Mouse (Mus musculus) cerebellum, postnatal 14 days (tissue): ENCODE measurements at regions not wholly inside any gene's neighbourhood (a gene's known extent, or its start where the extent isn't known, plus 50 kb on each side); places are given as distances from the start of the nearest gene placed in this dataset.
"Not testable (repeated sequence)": the region's sequence is repeated elsewhere in the genome, so short reads cannot be mapped to it uniquely, and the experiment has no call there.

Experiments
- DNase-seq, 2 experiments: peaks; one replicate each; pipeline ENCODE4 v3.0.0; 2021; ENCODE audit warnings: mixed read lengths in 2 of 2

GRCm38 (mm10) chr8:39833251-39833650 lies 841.6 kb upstream of the Adam24 start:
- no peak for DNase-seq

DNA sequence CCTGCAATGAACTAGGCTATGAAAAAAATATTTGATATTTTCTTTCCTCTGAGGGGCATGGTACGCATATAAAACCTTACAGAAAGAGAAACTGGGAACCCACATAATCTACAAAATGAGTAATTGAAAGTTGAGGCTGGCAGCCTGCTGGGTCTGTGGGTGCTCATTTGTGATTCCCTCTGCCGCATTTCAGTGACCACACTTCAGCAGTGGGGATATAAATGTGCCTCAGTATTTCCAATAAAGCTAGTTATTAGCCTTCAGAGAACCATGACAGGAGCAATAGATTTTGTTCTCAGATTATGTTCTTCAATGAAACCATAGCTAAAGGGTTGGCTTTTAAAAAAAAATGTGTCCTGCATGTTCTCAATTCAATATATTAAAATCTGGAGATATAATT lies 828.0 kb upstream of the Adam24 start:
- no peak for DNase-seq

DNA sequence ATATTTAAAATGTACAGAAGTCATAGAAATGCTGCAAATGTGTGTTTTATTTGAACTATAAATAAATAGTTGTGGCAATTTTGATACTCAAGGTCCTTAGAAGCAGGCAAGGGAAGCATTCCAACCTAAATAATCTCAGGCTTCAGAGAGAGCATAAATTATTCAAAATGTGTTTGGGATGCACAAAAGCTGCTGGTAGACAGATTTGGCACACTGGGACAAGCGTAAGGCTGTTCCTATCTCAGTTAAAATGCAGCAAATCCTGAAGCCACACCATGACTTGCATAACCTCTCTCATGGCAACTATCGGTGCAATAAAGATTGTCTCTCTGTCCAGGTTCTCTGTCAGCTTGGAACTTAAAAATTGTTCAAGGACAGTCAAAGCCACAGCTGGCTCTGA lies 812.3 kb upstream of the Adam24 start:
- no peak for DNase-seq

GRCm38 (mm10) chr8:39902251-39902650 lies 772.6 kb upstream of the Adam24 start:
- no peak for DNase-seq

DNA sequence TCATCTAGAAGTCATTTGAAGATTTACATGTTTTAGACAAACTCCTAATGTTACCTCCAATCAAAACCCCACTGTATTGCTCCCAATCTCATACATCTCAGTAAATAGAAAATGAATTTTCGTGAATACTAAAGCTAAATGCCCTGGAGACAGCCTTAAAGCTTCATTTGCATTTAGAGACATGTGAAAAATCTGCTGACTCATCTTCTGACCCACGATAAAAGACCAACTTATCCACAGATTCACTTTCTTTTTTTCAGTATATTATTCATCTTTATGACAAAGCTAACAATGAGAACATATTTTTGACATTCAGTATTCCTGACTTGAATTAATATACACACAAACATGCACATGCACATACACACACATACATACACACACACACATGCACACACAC lies 762.0 kb upstream of the Adam24 start:
- no peak for DNase-seq

- DNase-seq: no peak
These were observed 753.5 kb upstream of the Adam24 start for GRCm38 (mm10) chr8:39921336-39921735.

DNA sequence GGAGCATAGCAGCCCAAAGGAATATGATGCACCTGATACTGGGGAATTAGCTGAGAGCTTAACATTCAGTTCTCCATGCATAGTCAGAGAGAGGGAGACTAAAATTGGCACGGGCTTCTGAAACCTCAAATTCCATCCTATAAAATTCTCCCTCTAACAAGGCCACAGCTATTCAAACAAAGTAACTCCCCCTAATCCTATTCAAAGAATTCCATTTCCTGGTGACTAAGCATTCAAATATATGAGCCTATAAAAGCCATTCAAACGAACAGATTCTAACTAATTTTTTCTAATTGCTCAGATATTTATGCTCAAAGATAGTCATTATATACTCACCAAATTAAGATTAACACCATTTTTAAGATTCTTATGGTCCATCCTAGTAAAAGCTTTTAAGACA lies 751.1 kb upstream of the Adam24 start:
- DNase-seq: no peak

- DNase-seq: peak; percentile 59 to 61
These were observed 724.5 kb upstream of the Adam24 start for GRCm38 (mm10) chr8:39950178-39950896.

GRCm38 (mm10) chr8:39954497-39954896 lies 720.4 kb upstream of the Adam24 start:
- peak in 1 of 2 experiments; percentile 8 for DNase-seq

GRCm38 (mm10) chr8:39954924-39955323 lies 720.0 kb upstream of the Adam24 start:
- no peak for DNase-seq

GRCm38 (mm10) chr8:40005207-40005837 lies 669.6 kb upstream of the Adam24 start:
- no peak for DNase-seq

- no peak for DNase-seq
These were observed 655.5 kb upstream of the Adam24 start for GRCm38 (mm10) chr8:40019281-40019943.

DNA sequence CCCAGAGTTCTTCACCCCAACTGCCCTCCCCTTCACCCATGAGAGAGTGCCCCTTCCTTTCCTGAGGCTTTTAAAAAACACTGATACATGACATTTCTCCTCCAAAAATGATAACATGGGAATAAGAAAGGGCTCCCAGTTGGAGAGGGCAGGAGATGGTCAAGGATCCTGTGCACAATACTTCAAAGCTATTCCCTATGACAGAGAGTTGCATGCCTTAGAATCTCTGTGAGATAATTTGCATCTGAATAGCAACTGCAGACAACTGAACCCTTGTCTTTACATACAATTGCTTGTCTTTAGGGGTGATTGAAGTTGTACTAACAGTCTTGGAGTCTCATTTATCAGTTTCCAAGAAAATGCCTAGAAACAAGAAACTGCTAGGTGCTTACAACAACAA lies 610.7 kb upstream of the Adam24 start:
- no peak for DNase-seq

DNA sequence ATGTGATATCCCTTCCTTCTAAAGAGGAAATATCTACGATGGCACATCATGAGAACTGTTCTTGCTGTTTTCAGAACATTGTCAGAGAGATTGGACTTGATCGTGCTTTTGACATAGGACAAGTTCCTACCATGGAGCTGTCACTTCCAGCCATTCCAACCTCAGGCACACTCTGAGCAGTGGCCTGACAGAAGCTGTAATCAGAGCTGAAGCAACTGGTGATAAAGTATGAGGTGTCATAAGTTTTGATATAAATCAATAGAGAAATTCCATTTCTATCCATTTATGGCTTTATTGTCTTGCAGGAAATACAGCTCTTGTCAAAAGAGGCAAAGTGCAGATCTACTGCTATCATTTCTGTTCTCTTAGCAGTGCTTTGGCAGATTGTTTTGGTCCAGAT lies 603.7 kb upstream of the Adam24 start:
- DNase-seq: no peak

- not testable (repeated sequence) for DNase-seq
These were observed 593.9 kb upstream of the Adam24 start for GRCm38 (mm10) chr8:40080976-40081375.

- DNase-seq: no peak
These were observed 590.7 kb upstream of the Adam24 start for GRCm38 (mm10) chr8:40084129-40084528.

GRCm38 (mm10) chr8:40089377-40089776 lies 585.5 kb upstream of the Adam24 start:
- no peak for DNase-seq

DNA sequence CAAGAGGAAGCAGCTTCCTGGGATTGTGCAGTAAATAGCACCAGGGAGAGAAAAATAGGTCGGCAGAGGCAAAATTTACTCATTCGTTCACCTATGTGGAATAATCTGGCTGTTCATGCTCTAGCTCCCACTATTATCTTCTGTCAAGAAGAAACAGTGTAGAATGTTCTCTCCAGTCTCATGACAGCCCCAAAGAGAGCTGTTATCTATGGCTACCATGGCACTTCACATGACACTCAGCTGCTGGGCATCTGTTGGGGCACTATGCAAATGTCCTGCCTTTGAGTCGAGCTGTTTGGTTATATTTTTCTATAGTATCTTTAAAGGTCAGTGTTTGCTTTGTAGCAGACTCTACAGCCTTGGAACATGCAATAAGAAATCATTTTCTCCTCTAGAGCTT lies 550.5 kb upstream of the Adam24 start:
- no peak for DNase-seq

DNA sequence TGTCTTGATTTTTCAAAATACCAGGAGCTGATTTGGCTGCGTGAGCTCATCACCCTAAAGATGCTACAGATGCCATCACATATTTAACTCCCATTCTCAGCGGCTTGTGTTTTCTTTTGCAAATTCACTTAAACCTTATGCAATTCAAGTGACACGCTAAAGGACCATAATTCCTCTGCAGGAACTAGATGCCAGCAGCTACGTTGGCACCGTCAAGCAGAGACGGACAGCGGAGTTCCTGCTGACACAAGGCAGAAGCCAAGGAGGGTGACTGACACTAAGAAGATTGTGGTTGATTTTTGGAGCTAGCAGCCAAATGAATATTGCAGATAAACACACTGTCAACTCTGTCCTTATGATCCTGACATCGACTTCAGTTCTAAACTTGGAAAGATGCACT lies 547.7 kb upstream of the Adam24 start:
- no peak for DNase-seq

DNA sequence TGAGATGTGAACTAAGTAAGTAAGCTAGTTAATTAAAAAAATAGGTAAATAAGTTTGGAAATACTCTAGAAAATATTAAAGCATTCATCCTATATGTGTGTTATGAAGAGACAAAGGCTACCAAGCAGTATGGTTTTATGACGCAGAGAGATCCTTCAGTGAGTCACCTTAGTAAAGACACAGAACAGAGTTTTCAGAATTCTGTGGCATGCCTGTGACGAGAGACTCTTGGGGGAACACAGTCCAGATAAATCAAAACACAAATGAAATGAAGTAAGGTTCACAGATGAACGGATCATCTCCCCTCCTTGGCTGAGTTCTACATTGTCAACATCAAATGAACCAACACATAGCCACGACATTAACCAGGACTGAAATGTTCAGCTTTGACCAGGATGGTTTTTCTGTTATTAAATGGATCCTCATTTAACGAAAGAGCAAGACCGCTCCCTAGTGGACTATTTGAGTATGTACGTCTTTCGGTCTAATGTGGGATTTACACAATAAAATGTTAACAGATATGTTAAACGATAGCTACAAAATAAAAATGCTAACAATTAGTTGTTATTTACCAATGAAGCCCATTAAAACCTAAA lies 542.1 kb upstream of the Adam24 start:
- DNase-seq: peak; percentile 41 to 50

DNA sequence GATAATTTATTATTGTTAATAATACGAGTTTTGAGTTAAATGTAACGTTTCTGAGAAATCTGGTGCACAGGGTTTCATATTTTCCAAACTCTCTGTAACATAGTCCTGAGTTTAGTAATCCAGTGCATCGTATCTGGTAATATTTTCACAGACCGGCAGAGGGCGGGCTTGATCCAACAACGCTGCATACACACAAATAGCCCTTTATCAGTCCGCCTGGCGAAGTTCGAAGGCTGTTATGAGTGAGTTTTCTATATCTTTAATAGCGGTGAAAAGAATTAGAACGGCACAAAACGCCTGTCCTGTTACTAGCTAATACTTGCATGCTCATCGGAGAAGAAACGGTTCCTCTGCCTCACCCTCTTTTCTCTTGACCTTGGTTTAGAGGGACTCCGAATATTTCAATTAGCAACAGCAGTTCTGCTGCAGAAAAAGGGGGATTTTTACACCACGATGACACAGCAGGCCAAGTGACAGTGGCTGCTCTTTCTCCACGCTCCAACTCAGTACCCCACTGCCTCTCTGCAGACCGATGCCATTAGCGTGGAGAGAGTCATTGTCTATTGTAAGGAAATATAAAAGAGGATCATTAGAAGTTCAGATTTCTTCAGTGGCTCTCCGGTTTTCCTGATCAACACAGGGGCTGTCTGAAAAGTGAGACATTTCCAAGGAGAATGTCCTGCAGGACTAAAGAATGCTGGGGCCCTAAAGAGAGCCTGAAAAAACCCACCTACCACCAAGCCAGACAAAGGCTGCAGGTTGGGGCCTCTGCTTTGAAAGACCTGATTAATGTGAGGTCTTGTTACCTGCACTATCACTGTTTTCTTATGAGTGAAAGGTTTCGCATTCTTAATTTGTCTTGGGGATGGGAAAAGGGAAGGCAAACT lies 523.7 kb upstream of the Adam24 start:
- peak; percentile 82 to 83 for DNase-seq

GRCm38 (mm10) chr8:40152451-40152850 lies 522.4 kb upstream of the Adam24 start:
- DNase-seq: no peak
